Mouse (Mus musculus): ENCODE results near the gene Dpep1. TPM values are rescaled to one million over a fixed set of nuclear protein-coding genes. Genes with fewer than 3 reads are reported as not detected.

The Dpep1 gene
- polyA plus RNA-seq, 1 experiment from 2014 or later: 0.36 TPM

DNA sequence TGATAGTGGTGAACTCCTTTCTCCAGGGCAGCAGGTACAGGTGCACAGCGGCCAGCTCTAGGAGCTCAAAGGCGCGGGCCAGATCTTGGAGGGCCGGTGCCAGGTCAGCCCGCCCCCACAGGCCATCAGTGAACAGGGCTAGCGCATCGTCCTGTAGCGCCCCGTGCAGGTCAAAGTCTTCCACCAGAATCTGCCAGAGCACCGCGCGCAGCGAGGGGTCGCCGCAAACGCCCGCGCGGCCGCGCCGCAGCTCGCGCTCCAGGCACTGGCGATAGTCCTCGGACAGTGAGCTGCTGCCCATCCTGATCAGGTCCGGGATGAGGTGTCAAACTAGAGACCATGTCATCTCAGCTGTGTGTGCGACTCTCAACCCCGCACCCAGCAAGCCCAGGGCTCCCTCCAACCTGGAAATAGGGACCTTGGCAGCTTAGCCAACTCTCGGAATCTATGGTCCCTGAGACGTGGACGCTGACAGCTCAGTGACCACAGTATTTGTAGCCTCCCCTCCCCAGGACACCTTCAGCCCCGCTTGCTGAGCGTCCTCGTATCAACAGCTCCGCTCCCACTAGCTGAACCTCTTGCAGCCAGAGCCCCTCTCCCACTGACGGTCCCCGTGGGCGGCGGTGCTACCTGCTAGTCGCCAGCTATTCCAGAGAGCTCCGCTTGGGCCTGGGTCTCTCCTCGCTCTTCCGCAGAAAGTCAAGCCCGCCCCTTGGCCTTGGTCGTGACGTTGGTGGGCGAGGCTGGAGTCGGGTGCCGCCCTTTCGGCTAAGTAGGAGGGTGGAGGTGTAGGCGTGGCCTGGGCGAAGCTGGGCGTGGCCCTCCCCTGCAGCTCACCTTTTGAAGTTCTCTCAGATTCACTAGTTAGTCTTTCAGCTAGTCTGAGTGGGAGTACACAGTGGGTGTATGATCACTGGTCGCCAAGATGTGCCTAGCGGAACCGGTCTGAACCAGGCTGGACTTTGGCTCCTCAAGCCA is 49.8 kb downstream of the Dpep1 start, which contains the start of gene Spata2l:
Spata2l (minus strand) TSS at position 714 of the 978 bp plus-strand sequence.
- Histone ChIP-seq H3K27ac (no peak within 1 kb of the TSS), H3K4me3 (peak within 1 kb of the TSS; percentile 41), H3K4me1 (peaks cover 23% of the 10 kb centered on the region), H3K9ac (peak within 1 kb of the TSS; percentile 52), H3K9me3 (replicated peaks) (no peaks in the 10 kb centered on the region), H3K27me3 (peaks cover 44% of the 10 kb centered on the region), H3K36me3 (0 out of 2 replicates have a peak, but pooled peaks cover 3% of the 10 kb centered on the region), H3K4me2 (replicated peaks) (peak within 1 kb of the TSS; percentile 75)
- WGBS: 2% methylated on average over 56 of the region's 57 CpGs
- ATAC-seq (ENCODE audit: low FRiP score): peak; percentile 74

DNA sequence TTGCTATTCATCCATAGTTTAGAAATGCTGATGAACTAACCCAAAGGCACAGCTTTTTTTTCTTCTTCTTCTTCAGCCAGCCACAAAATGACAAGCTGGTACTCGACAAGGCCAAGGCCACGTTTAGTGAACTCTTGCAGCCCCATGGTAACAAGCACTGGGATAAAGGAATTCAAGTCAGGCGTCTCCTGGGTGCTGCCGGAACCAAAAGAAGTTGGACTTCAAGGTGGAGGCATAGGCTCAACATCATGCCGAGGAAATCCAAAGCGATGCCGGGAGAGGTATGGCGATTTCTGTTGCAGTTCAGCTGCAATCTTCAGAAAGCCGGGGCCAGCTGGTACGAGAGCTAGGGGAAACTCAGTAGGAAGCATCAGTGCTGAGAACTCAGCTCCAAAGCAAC is 53.4 kb downstream of the Dpep1 start:
- ATAC-seq (ENCODE audit: low FRiP score): no peak

DNA sequence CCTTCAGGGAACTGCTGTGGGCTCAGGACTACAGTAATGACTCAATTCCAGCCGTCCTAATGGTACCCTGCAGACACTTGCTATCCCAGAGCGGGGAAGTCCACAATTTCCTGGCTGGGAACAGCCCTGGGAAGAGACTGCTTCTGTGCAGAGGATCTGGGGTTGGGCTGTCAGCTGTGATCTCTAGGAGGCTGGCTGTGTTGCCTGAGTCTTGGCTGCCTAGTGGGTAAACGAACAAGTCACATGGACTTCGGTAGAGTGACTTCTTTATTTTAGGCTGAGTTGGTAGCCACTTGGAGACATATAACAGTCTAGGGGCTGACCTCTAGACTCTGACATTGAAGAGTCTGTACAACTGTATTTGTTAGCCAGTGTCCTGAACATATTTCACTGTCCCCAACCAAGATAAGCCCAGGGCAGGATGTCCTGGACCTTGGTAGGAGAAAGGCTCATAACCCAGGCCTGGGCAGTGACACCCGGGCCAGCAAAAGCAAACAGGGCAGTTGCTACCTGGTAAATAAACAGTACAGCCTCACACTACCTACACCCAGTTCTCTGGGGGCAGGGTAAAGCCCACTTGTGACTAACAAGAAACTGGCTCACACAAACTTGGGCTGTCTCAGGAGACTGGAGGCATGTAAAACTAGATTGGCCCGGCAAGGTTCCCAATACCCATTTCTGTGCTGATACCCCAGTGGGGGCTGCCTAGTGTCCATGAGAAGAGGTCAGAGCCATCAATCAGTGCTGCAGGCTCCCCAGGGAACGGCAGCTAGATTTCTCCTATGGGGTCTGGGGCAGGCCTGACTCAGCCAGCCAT is 56.3 kb downstream of the Dpep1 start:
- Histone ChIP-seq H3K4me1 (no peaks in the 10 kb centered on the region), H3K36me3 (peaks cover 62% of the 10 kb centered on the region), H3K4me3 (no peak overlapping the region), H3K27me3 (peaks cover 3% of the 10 kb centered on the region), H3K9ac (no peak overlapping the region), H3K4me2 (replicated peaks) (no peak overlapping the region), H3K9me3 (replicated peaks) (no peaks in the 10 kb centered on the region), H3K27ac (no peak overlapping the region)
- WGBS: 85% methylated on average over 7 of the region's 7 CpGs
- no peak for ATAC-seq (ENCODE audit: low FRiP score)

More for the DNA sequence above, 53.4 kb downstream of the Dpep1 start:
- Histone ChIP-seq H3K27me3 (peaks cover 31% of the 10 kb centered on the region), H3K27ac (no peak overlapping the region), H3K9me3 (replicated peaks) (no peaks in the 10 kb centered on the region), H3K9ac (no peak overlapping the region), H3K36me3 (peaks cover 33% of the 10 kb centered on the region), H3K4me3 (no peak overlapping the region), H3K4me1 (peaks cover 16% of the 10 kb centered on the region), H3K4me2 (replicated peaks) (no peak overlapping the region)
- WGBS: 81% methylated on average over 10 of the region's 10 CpGs

GRCm38 (mm10) chr8:123243053-123243452 is 57.0 kb downstream of the Dpep1 start:
- no peaks in the 10 kb centered on the region for H3K27me3 ChIP-seq
- H3K4me2 ChIP-seq (replicated peaks): no peak overlapping the region
- no peak overlapping the region for H3K27ac ChIP-seq
- ATAC-seq (ENCODE audit: low FRiP score): no peak
- peaks cover 70% of the 10 kb centered on the region for H3K36me3 ChIP-seq
- H3K9me3 ChIP-seq (replicated peaks): no peaks in the 10 kb centered on the region
- H3K9ac ChIP-seq: no peak overlapping the region
- H3K4me3 ChIP-seq: no peak overlapping the region
- WGBS: 71% methylated on average over 11 of the region's 11 CpGs
- no peaks in the 10 kb centered on the region for H3K4me1 ChIP-seq

DNA sequence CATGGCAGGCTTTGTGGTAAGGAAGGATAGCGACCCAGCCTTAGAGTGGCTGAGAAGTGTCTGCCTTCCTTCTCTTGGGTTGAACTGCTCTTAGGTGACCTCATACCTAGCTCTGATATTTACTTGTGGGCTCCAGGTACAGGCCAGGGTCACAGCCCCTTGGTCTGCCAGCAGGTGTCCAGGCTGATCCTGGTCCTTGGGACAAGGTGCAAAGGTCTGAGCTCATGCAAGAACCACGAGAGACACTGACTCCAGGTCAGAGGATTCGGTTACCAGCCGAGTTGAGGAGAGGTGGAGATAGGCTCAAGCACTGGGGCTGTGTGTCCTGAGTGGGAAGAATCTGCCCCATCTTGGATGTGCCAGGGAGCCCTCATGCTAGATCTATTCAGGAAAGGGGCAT is 58.3 kb downstream of the Dpep1 start:
- WGBS: 91% methylated on average over 4 of the region's 4 CpGs
- ATAC-seq (ENCODE audit: low FRiP score): no peak
- no peak overlapping the region for H3K27ac ChIP-seq
- H3K4me2 ChIP-seq (replicated peaks): no peak overlapping the region
- no peak overlapping the region for H3K9ac ChIP-seq
- H3K27me3 ChIP-seq: no peaks in the 10 kb centered on the region
- H3K9me3 ChIP-seq (replicated peaks): no peaks in the 10 kb centered on the region
- H3K36me3 ChIP-seq: peaks cover 83% of the 10 kb centered on the region
- no peaks in the 10 kb centered on the region for H3K4me1 ChIP-seq
- H3K4me3 ChIP-seq: no peak overlapping the region

DNA sequence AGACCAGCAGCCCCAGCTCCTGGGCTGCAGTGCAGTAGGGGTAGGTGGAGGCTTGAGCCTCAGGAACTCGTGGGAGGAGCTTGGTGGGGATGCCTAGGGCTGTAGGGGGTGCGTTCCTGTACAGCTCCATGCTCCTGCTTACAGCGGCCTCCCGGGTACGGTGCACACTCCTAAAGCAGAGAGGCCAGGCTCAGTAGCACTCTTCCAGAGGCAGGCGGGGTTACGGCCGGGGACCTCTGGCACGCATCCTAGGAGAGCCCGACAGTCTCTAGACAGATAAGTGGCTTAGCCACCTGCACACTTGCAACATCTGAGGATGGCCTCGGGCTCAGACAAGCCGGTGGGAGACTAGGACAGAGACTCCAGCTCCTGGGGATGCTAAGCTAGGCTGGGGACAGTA is 59.5 kb downstream of the Dpep1 start:
- ATAC-seq (ENCODE audit: low FRiP score): no peak
- Histone ChIP-seq H3K27me3 (no peaks in the 10 kb centered on the region), H3K9ac (no peak overlapping the region), H3K27ac (no peak overlapping the region), H3K36me3 (peaks cover 94% of the 10 kb centered on the region), H3K9me3 (replicated peaks) (no peaks in the 10 kb centered on the region), H3K4me2 (replicated peaks) (no peak overlapping the region), H3K4me1 (no peaks in the 10 kb centered on the region), H3K4me3 (no peak overlapping the region)
- WGBS: 92% methylated on average over 12 of the region's 12 CpGs

- no peak for ATAC-seq (ENCODE audit: low FRiP score)
- Histone ChIP-seq H3K4me3 (no peak overlapping the region), H3K9ac (no peak overlapping the region), H3K36me3 (peaks cover 93% of the 10 kb centered on the region), H3K9me3 (replicated peaks) (no peaks in the 10 kb centered on the region), H3K4me2 (replicated peaks) (no peak overlapping the region), H3K27ac (no peak overlapping the region), H3K4me1 (peaks cover 5% of the 10 kb centered on the region), H3K27me3 (no peaks in the 10 kb centered on the region)
- WGBS: 95% methylated on average over 6 of the region's 6 CpGs
These were observed 61.7 kb downstream of the Dpep1 start for GRCm38 (mm10) chr8:123247748-123248147.

GRCm38 (mm10) chr8:123248596-123248995 is 62.6 kb downstream of the Dpep1 start:
- 93% methylated on average over 8 of the region's 8 CpGs for WGBS
- no peak for ATAC-seq (ENCODE audit: low FRiP score)
- Histone ChIP-seq H3K4me1 (peaks cover 13% of the 10 kb centered on the region), H3K27me3 (no peaks in the 10 kb centered on the region), H3K4me2 (replicated peaks) (no peak overlapping the region), H3K9me3 (replicated peaks) (no peaks in the 10 kb centered on the region), H3K36me3 (peaks cover 85% of the 10 kb centered on the region), H3K4me3 (no peak overlapping the region), H3K27ac (no peak overlapping the region), H3K9ac (no peak overlapping the region)

GRCm38 (mm10) chr8:123250940-123251339 is 64.9 kb downstream of the Dpep1 start:
- H3K4me2 ChIP-seq (replicated peaks): no peak overlapping the region
- ATAC-seq (ENCODE audit: low FRiP score): no peak
- 91% methylated on average over 5 of the region's 5 CpGs for WGBS

More at GRCm38 (mm10) chr8:123250940-123251339, 64.9 kb downstream of the Dpep1 start:
- Histone ChIP-seq H3K36me3 (peaks cover 62% of the 10 kb centered on the region), H3K9ac (no peak overlapping the region), H3K27ac (no peak overlapping the region), H3K4me3 (no peak overlapping the region), H3K27me3 (no peaks in the 10 kb centered on the region), H3K9me3 (replicated peaks) (no peaks in the 10 kb centered on the region), H3K4me1 (peaks cover 26% of the 10 kb centered on the region)

Other genes with a start within 250 kb of the Dpep1 start
- 87.0 and 90.1 TPM in 2 replicates for gene Ankrd11, start 144.0 kb upstream of the Dpep1 start, polyA plus RNA-seq (2016; fragmentation: Nextera tagmentation; extraction: Ambion mirVana)
- gene Spg7, start 123.3 kb upstream of the Dpep1 start, polyA plus RNA-seq (2016; fragmentation: Nextera tagmentation; extraction: Ambion mirVana): 62.6 and 63.9 TPM in 2 replicates
- gene Rpl13, start 83.9 kb upstream of the Dpep1 start, polyA plus RNA-seq (2016; fragmentation: Nextera tagmentation; extraction: Ambion mirVana): 1,018 and 1,026 TPM in 2 replicates
- 0.15 and 0.35 TPM in 2 replicates for gene Cpne7, start 68.9 kb upstream of the Dpep1 start, polyA plus RNA-seq (2016; fragmentation: Nextera tagmentation; extraction: Ambion mirVana)
- gene Sult5a1, start 27.9 kb upstream of the Dpep1 start, polyA plus RNA-seq (2016; fragmentation: Nextera tagmentation; extraction: Ambion mirVana): 8.1 and 9.7 TPM in 2 replicates
- gene Chmp1a, start 26.5 kb downstream of the Dpep1 start, polyA plus RNA-seq (2016; fragmentation: Nextera tagmentation; extraction: Ambion mirVana): 160 and 166 TPM in 2 replicates
- 8.3 and 8.8 TPM in 2 replicates for gene Spata33, start 26.6 kb downstream of the Dpep1 start, polyA plus RNA-seq (2016; fragmentation: Nextera tagmentation; extraction: Ambion mirVana)
- gene Cdk10, start 38.6 kb downstream of the Dpep1 start, polyA plus RNA-seq (2016; fragmentation: Nextera tagmentation; extraction: Ambion mirVana): 37.6 and 39.1 TPM in 2 replicates
- 2.8 and 3.1 TPM in 2 replicates for gene Spata2l, start 50.0 kb downstream of the Dpep1 start, polyA plus RNA-seq (2016; fragmentation: Nextera tagmentation; extraction: Ambion mirVana)
- 32.9 and 35.0 TPM in 2 replicates for gene Zfp276, start 68.0 kb downstream of the Dpep1 start, polyA plus RNA-seq (2016; fragmentation: Nextera tagmentation; extraction: Ambion mirVana)
- 37.7 and 44.3 TPM in 2 replicates for gene Vps9d1, start 68.1 kb downstream of the Dpep1 start, polyA plus RNA-seq (2016; fragmentation: Nextera tagmentation; extraction: Ambion mirVana)
- gene Fanca, start 132.3 kb downstream of the Dpep1 start, polyA plus RNA-seq (2016; fragmentation: Nextera tagmentation; extraction: Ambion mirVana): 20.9 and 21.0 TPM in 2 replicates
- gene Spire2, start 146.5 kb downstream of the Dpep1 start, polyA plus RNA-seq (2016; fragmentation: Nextera tagmentation; extraction: Ambion mirVana): 28.9 and 32.2 TPM in 2 replicates
- 212 and 231 TPM in 2 replicates for gene Tcf25, start 187.5 kb downstream of the Dpep1 start, polyA plus RNA-seq (2016; fragmentation: Nextera tagmentation; extraction: Ambion mirVana)
- gene Mc1r, start 220.9 kb downstream of the Dpep1 start, polyA plus RNA-seq (2016; fragmentation: Nextera tagmentation; extraction: Ambion mirVana): 0.09 and 0.20 TPM in 2 replicates
- 1,043 and 1,050 TPM in 2 replicates for gene Tubb3, start 225.2 kb downstream of the Dpep1 start, polyA plus RNA-seq (2016; fragmentation: Nextera tagmentation; extraction: Ambion mirVana)
- 40.1 and 42.5 TPM in 2 replicates for gene Def8, start 237.3 kb downstream of the Dpep1 start, polyA plus RNA-seq (2016; fragmentation: Nextera tagmentation; extraction: Ambion mirVana)

All from hindbrain, embryonic 12.5 days (tissue).